Mouse (Mus musculus) lung, embryonic 14.5 days (tissue): Measurements from ENCODE around the gene Tex26. TPM values are rescaled to one million over a fixed set of nuclear protein-coding genes. Genes with fewer than 3 reads are reported as not detected.
A peak's percentile ranks its signal among the peaks of the same experiment; 100 is the strongest.

ENCODE experiments used
- ATAC-seq: fragments of 200-750 bp; cut with Nextera tagmentation; 2 replicates; pipeline ENCODE4 v1.8.0; 2017; ENCODE audit warnings: mild to moderate bottlenecking, moderate TSS enrichment, moderate library complexity; ENCODE audit not compliant: insufficient read depth
- DNase-seq: peaks from one replicate; pipeline ENCODE4 v3.0.0-alpha.2; 2015
- H3K27ac ChIP-seq: fragments of 300-500 bp; sonication (generic); 2 replicates; pipeline ENCODE4 v1.5.1; 2014; ENCODE audit warnings: low read depth, mild to moderate bottlenecking, moderate library complexity
- H3K27me3 ChIP-seq: fragments of 300-500 bp; sonication (generic); 2 replicates; pipeline ENCODE4 v1.6.1; 2014; ENCODE audit warnings: low read length, control low read depth; ENCODE audit not compliant: insufficient read depth
- H3K36me3 ChIP-seq: fragments of 300-500 bp; sonication (generic); 2 replicates; pipeline ENCODE4 v1.6.1; 2014; ENCODE audit warnings: control low read depth; ENCODE audit not compliant: insufficient read depth
- H3K4me1 ChIP-seq: fragments of 300-500 bp; sonication (generic); 2 replicates; pipeline ENCODE4 v1.6.1; 2014; ENCODE audit warnings: antibody characterized with exemption, control low read depth; ENCODE audit not compliant: insufficient read depth
- H3K4me2 ChIP-seq: fragments of 300-500 bp; sonication (generic); 2 replicates; pipeline ENCODE4 v1.6.1; 2014; ENCODE audit warnings: mild to moderate bottlenecking
- H3K4me3 ChIP-seq: fragments of 300-500 bp; sonication (generic); 2 replicates; pipeline ENCODE4 v1.5.1; 2014; ENCODE audit warnings: low read depth, low read length
- H3K9ac ChIP-seq: fragments of 300-500 bp; sonication (generic); 2 replicates; pipeline ENCODE4 v1.6.1; 2014
- H3K9me3 ChIP-seq: fragments of 300-500 bp; sonication (generic); 2 replicates; pipeline ENCODE4 v1.6.1; 2016; ENCODE audit warnings: low read depth, low read length, control low read depth
- CTCF ChIP-seq: IDR thresholded peaks from 2 replicates; pipeline ENCODE4 v1.5.1; 2016; ENCODE audit warnings: antibody characterized with exemption, low read depth
- WGBS: fragments of 180-500 bp; shearing (Covaris S2); extraction: QIAGEN DNeasy Blood & Tissue Kit; methylation state at CpG from one replicate; pipeline ENCODE4 v1.1.7; 2014; 5-methylcytosine and 5-hydroxymethylcytosine counted together
- polyA plus RNA-seq: library from polyadenylated mRNA; unstranded; fragments of >200 nt; fragmentation: Nextera tagmentation; extraction: Ambion mirVana; gene quantifications from 2 replicates; pipeline ENCODE4 v1.2.1, GENCODE M21; 2014

Tex26 gene
- polyA plus RNA-seq, 1 experiment from 2014 or later, result 0.64 TPM

- Histone ChIP-seq H3K36me3 (no peaks in the 10 kb centered on the region), H3K4me3 (no peak overlapping the region), H3K4me2 (no peak overlapping the region), H3K27ac (no peak overlapping the region), H3K27me3 (no peaks in the 10 kb centered on the region), H3K4me1 (peaks cover 15% of the 10 kb centered on the region), H3K9me3 (no peaks in the 10 kb centered on the region), H3K9ac (no peak overlapping the region)
- ATAC-seq (no peak), DNase-seq (no peak)
- TF ChIP-seq CTCF, result no peak
- WGBS, result 91% methylated on average over 3 of the region's 3 CpGs
Measured at GRCm38 (mm10) chr5:149430943-149431342, 8.5 kb upstream of the Tex26 start.

GRCm38 (mm10) chr5:149433618-149434017, 5.8 kb upstream of the Tex26 start:
- H3K4me3 ChIP-seq, result no peak overlapping the region
- TF ChIP-seq CTCF, result no peak
- peak overlapping the region; percentile 20; the same call in 1 of the 2 replicates for H3K4me2 ChIP-seq
- peaks cover 7% of the 10 kb centered on the region for H3K4me1 ChIP-seq
- no peaks in the 10 kb centered on the region for H3K36me3 ChIP-seq
- WGBS, result 37% methylated on average over 7 of the region's 7 CpGs
- no peak overlapping the region for H3K9ac ChIP-seq
- ATAC-seq (peak; percentile 39; the same call in 1 of the 2 replicates), DNase-seq (peak; percentile 80)
- H3K9me3 ChIP-seq, result no peaks in the 10 kb centered on the region
- H3K27me3 ChIP-seq, result no peaks in the 10 kb centered on the region
- peak overlapping the region; percentile 80 for H3K27ac ChIP-seq

GRCm38 (mm10) chr5:149434141-149434690, 5.2 kb upstream of the Tex26 start:
- H3K27me3 ChIP-seq, result no peaks in the 10 kb centered on the region
- TF ChIP-seq CTCF, result no peak
- no peaks in the 10 kb centered on the region for H3K9me3 ChIP-seq
- 0 out of 2 replicates have a peak, but pooled peaks have one; percentile 15 for ATAC-seq
- H3K27ac ChIP-seq, result peak overlapping the region; percentile 80
- H3K36me3 ChIP-seq, result no peaks in the 10 kb centered on the region
- no peak overlapping the region for H3K4me3 ChIP-seq
- no peak overlapping the region for H3K9ac ChIP-seq
- WGBS, result 24% methylated on average over 9 of the region's 9 CpGs
- H3K4me1 ChIP-seq, result peaks cover 2% of the 10 kb centered on the region
- H3K4me2 ChIP-seq, result peak overlapping the region; percentile 20; the same call in 1 of the 2 replicates
- DNase-seq, result no peak

GRCm38 (mm10) chr5:149436541-149436940, 2.9 kb upstream of the Tex26 start:
- Histone ChIP-seq H3K27me3 (no peaks in the 10 kb centered on the region), H3K4me3 (no peak overlapping the region), H3K36me3 (no peaks in the 10 kb centered on the region), H3K4me1 (peaks cover 10% of the 10 kb centered on the region; the same call in 1 of the 2 replicates), H3K9me3 (no peaks in the 10 kb centered on the region), H3K27ac (no peak overlapping the region), H3K4me2 (no peak overlapping the region), H3K9ac (no peak overlapping the region)
- no peak for DNase-seq
- TF ChIP-seq CTCF, result no peak
- WGBS, result 46% methylated on average over 3 of the region's 3 CpGs
- no peak for ATAC-seq

- ATAC-seq (no peak), DNase-seq (no peak)
- no peaks in the 10 kb centered on the region for H3K9me3 ChIP-seq
- H3K27me3 ChIP-seq, result no peaks in the 10 kb centered on the region
- no peak for TF ChIP-seq CTCF
- 60% methylated on average over 6 of the region's 6 CpGs for WGBS
- H3K36me3 ChIP-seq, result no peaks in the 10 kb centered on the region
- peaks cover 10% of the 10 kb centered on the region; the same call in 1 of the 2 replicates for H3K4me1 ChIP-seq
- H3K4me2 ChIP-seq, result no peak overlapping the region
- no peak overlapping the region for H3K27ac ChIP-seq
- no peak overlapping the region for H3K9ac ChIP-seq
- no peak overlapping the region for H3K4me3 ChIP-seq
Measured at GRCm38 (mm10) chr5:149437150-149437549, 2.3 kb upstream of the Tex26 start.

- under 1% methylated on average over 18 of the region's 18 CpGs for WGBS
- H3K27ac ChIP-seq, result peak overlapping the region; percentile 86
- H3K4me3 ChIP-seq, result peak overlapping the region; percentile 41
- peaks cover 10% of the 10 kb centered on the region; the same call in 1 of the 2 replicates for H3K4me1 ChIP-seq
- H3K4me2 ChIP-seq, result peak overlapping the region; percentile 85
- no peaks in the 10 kb centered on the region for H3K9me3 ChIP-seq
- no peaks in the 10 kb centered on the region for H3K27me3 ChIP-seq
- DNase-seq, result peak; percentile 80
- ATAC-seq, result peak; percentile 84
- no peak for TF ChIP-seq CTCF
- peak overlapping the region; percentile 42 for H3K9ac ChIP-seq
- no peaks in the 10 kb centered on the region for H3K36me3 ChIP-seq
Measured at GRCm38 (mm10) chr5:149440180-149440573, 717 bp downstream of the Tex26 start.

GRCm38 (mm10) chr5:149441646-149442276, 2.3 kb downstream of the Tex26 start:
- H3K27me3 ChIP-seq, result no peaks in the 10 kb centered on the region
- DNase-seq (no peak), ATAC-seq (no peak)
- H3K9ac ChIP-seq, result no peak overlapping the region
- WGBS, result 64% methylated on average over 14 of the region's 14 CpGs
- no peak overlapping the region for H3K27ac ChIP-seq
- no peak for TF ChIP-seq CTCF
- H3K4me1 ChIP-seq, result peaks cover 10% of the 10 kb centered on the region; the same call in 1 of the 2 replicates
- H3K9me3 ChIP-seq, result no peaks in the 10 kb centered on the region
- no peaks in the 10 kb centered on the region for H3K36me3 ChIP-seq
- no peak overlapping the region for H3K4me3 ChIP-seq
- H3K4me2 ChIP-seq, result no peak overlapping the region
